Mouse (Mus musculus) neural tube, embryonic 10.5 days (tissue): ENCODE results near the gene Tle4.
A peak's percentile ranks its signal among the peaks of the same experiment; 100 is the strongest.

Experiments
- DNase-seq: peaks from one replicate; pipeline ENCODE4 v3.0.0-alpha.2; 2017; ENCODE audit warnings: low spot score; ENCODE audit errors: extremely low spot score

Gene Tle4

DNA sequence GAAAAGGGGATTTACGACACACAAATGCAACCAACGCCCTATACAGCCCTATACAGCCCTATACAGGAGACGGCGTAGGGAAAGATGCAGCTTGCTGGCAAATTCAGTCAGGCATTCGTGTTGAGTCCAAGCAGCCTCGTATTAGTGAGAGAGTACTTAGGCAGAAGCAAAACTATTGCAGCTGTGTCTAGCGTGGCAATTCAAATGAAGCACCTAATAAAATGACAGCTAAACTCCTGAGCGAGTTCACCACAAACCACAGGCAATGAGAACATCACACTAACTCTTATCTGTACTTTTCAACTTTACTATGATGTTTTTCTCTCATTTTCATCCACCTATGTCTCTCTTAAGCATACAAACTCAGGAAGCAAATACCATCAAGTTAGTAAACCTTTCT is 131.8 kb downstream of the Tle4 start:
- DNase-seq: no peak

DNA sequence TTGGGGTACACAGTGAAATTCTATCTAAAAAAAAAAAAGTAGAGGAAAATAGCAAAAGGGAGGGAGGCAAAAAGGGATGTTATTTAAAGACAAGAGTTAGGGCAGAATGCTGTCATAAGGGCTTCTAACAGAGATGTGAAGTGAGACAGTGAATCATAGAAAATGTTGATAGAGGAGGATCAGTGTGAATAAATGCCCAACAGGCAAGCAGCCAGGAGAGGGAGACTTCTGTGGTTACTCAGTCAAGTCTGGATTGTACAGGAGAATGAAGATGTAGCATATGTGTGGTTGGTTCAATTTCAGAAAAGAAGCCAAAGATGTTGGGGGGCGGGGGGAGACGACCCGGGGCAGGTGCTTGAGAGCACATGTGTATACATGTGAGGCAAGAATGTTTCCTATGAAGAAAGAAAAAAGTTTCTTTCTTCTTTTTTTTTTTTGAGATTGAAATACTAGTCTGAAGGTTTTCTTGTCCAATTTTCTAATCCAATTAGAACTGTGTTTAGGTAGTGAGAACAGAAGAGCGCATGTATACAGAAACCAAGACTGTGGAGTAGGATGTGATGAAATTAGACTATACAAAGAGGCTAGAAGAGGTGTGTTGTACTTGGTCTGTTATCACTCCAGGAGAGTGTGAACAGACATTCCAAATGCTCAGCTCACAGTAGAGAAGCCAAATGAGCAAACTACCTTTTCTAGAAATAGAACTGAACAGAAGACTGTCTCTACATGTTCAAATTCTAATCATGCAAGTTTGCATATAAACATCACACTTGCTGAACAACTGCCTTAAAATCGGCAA is 134.4 kb downstream of the Tle4 start:
- DNase-seq: no peak

DNA sequence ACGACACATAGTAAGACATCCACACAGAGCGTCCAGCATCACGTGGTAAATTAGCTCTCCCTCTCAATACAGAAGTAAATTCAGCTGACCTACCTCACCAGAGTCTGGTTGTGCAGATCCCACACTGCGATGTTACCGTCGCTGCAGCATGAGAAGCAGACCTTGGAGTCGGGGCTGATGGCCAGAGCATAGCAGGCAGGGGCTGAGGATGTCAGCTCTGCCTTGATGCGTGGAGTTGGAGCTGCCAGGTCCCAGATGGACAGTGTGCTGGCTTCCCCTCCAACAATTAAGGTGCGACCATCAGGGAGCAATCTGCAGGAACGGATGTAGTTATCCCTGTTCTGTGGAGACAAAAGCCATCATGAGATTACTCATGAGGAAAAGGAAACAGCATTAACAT is 144.4 kb downstream of the Tle4 start:
- DNase-seq: no peak

- no peak for DNase-seq
These were observed 146.5 kb downstream of the Tle4 start for GRCm38 (mm10) chr19:14451329-14451728.

GRCm38 (mm10) chr19:14449738-14450137 is 148.1 kb downstream of the Tle4 start:
- DNase-seq: no peak

DNA sequence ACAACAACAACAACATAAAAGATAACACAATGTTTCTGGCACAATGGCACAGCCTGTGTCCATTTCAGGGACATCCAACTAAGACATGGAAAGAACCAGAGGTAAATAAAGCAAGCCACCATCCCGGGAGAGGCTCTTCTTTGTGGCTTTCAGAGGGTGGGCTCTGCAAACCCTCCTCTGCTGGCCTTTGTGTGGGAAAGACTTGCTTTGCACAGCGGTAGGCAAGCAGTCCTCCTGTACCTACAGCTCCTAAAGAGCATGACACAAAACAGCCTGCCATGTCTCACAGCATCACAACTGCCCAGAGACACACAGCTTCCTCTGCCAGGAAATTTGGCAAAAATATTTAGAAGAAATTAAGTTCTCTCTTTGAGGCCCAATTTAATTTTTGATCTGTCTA is 149.3 kb downstream of the Tle4 start:
- no peak for DNase-seq

- DNase-seq: no peak
These were observed 150.4 kb downstream of the Tle4 start for GRCm38 (mm10) chr19:14447474-14447873.

DNA sequence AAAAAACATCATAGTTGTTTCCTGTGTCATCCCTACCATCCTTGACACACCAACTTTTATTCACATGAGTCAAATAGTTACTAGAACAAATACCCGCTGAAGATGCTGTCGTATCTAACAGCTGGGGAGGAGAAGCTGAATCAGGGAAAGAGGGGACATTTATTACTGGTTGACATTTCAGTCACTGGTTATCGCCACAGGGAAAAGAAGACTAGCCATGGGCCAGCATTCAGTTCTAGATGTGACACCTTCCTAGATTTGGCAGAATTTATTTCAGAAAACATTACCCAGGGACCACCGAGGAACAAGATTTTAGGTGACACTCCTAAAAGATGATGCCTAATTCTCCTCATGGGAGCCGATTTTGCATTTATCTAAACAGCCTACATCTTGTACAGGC is 156.0 kb downstream of the Tle4 start:
- DNase-seq: no peak

DNA sequence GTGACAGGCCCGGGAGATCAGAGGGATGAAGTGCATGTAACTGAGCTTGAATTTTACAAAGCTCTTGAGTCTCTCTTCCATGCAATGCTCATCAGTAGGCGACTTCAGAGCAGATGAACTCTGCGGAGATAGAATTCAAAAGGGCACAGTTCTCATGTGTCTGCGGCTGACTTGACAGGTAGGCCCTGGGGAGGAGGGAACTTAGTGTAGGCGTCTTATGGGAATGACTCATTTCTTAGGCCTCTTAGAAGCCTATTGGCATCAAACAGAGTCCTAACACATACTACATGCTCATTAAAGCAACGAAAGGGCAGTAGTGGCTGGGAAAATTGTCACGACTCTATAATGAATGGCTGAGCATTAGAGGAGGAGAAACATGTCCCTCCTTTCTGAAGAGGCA is 160.6 kb downstream of the Tle4 start:
- DNase-seq: no peak

DNA sequence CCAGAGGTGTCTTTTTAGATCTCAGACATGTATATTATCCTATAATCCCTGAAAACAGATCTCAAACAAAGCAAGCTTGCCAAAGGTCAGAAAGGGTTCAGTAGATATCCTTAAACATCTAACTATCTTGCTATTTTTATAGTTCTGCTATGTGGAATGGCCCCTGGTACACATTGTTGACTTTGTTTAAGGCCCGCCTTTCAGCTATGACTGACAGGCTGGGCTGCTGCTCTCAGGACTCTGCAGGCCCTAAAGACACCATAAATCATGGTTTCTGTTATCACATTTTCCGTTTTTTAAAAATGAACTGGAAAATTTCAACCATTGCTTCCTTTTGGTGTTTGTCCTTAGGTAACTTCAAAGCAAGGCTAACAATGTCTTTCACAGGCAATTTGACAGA is 161.3 kb downstream of the Tle4 start:
- DNase-seq: no peak

DNA sequence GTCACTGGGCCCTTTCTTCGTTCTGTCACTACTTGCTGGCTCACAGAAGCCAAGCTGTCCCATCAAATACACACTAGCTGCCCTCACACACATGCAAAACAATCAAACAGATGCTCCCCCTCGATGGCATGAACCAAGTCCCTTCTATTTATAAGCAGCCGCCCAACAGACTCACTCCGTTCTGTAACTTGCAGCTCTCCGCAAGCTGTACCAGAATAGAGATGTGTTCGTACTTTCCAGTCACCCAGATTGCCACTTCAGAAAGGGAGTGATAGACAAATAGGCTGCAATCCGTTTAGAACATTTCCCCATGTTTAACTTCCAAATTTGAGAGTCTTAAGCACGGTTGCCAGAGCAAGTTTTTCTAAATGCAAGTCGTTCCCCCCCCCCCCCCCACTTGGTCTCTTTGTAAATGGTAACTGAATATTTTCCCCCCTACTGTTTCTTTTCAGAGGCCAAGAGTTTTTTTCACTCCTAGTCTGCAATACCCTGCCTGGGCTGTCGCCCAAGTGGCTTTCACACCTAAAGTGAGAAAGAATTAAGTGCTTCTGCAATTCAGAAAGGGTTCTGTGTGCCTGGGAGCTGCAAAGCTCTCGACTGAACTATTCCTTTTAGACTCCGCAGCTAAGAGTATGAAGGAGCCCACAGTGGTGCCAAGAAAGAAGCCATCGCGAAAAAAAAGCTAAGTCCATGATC is 162.0 kb downstream of the Tle4 start:
- no peak for DNase-seq

- DNase-seq: no peak
These were observed 164.0 kb downstream of the Tle4 start for GRCm38 (mm10) chr19:14433900-14434299.

DNA sequence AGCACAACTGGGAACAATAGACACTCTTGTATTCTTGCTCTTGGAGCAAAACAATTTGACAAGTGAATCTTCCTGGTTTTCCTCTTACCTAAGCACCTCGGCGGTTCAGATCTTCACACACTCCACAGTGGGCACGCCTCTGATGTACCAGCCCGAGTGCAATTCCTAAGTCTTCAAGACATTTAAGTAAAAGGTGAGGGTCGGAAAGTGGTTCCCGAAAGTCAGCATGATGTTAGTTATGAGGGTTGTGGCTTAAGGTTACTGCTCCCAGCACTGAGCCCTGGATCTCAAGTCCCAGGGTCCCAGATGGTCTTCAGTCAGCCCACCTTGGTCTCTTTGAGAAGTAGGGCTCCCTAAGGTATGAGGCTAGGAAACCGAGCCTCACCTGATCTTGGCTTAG is 165.4 kb downstream of the Tle4 start:
- no peak for DNase-seq

- no peak for DNase-seq
These were observed 170.9 kb downstream of the Tle4 start for GRCm38 (mm10) chr19:14426920-14427319.

GRCm38 (mm10) chr19:14426244-14426868 is 171.5 kb downstream of the Tle4 start:
- peak; percentile 17 for DNase-seq

DNA sequence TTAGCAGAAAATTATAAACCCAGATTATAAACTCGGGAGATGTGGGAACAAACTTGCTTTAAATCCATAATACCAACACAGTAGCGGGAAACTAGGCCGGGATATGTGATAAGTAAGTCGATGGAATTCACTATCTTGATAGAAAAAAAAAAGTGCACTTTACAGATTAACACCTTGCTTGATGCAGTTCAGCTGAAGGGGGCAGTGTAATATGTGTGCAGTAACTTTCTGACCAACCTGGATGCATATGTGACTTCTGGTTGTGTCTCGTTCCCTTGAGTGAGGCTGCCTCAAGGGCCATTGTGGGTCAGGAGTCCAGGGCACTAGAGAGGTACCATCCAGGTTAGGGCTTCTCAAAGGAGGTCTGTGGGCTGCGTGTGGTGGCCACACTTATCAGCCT is 172.7 kb downstream of the Tle4 start:
- DNase-seq: no peak

GRCm38 (mm10) chr19:14424016-14424964 is 173.6 kb downstream of the Tle4 start:
- DNase-seq: no peak

DNA sequence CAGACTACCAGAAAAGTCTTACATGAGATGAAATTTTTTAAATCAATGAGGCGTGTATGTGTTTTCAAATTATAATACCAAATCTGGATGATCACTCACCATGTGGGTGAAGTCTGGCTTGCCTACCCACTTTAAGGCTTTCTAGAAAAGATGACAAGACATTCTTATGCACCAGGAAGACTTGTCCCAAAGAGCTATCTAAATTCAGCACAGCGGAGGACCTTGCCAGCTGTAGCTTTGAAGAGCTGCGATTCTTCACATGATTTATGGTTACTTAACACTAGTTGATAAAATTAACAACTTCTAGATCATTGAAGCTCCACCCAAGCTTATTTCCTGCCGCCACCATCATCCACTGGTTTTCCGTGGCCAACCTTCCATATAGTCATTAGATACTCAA is 176.2 kb downstream of the Tle4 start:
- no peak for DNase-seq

GRCm38 (mm10) chr19:14419886-14420285 is 178.0 kb downstream of the Tle4 start:
- no peak for DNase-seq

DNA sequence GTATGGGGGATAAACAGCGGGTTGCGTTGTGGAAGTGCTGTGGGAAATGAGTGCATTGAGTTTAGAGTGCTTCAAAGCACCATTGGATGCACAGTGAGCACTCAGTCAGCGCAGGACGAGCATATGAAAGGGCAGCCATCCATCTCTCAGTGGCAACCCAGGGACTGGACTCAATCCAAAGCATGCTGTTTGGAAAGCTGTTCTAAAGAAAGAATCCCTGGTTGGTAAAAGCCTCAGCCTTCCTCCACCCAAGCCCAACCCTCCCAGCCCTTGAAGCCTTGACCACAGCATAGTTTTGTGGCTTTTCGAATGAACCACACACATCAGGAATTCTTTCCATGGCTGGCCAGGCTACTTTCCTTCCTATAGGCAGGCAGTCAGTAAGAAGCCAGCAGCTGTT is 181.0 kb downstream of the Tle4 start:
- no peak for DNase-seq

GRCm38 (mm10) chr19:14415996-14416395 is 181.9 kb downstream of the Tle4 start:
- no peak for DNase-seq
